Mouse (Mus musculus) liver, embryonic 16.5 days (tissue): Measurements from ENCODE around the gene Ctbp2. TPM values are rescaled to one million over a fixed set of nuclear protein-coding genes. Genes with fewer than 3 reads are reported as not detected.
A peak's percentile ranks its signal among the peaks of the same experiment; 100 is the strongest.

Experiments
- ATAC-seq: fragments of 200-750 bp; cut with Nextera tagmentation; 2 replicates; pipeline ENCODE4 v1.8.0; 2017; ENCODE audit warnings: low read depth, mild to moderate bottlenecking, moderate number of reproducible peaks, moderate library complexity
- H3K27ac ChIP-seq: fragments of 300-500 bp; sonication (generic); 2 replicates; pipeline ENCODE4 v1.5.1; 2014; ENCODE audit warnings: mild to moderate bottlenecking, low read length
- H3K27me3 ChIP-seq: fragments of 300-500 bp; sonication (generic); 2 replicates; pipeline ENCODE4 v1.6.1; 2014; ENCODE audit warnings: low read depth, low read length, mixed read lengths; ENCODE audit not compliant: control insufficient read depth, insufficient read depth
- H3K36me3 ChIP-seq: fragments of 300-500 bp; sonication (generic); 2 replicates; pipeline ENCODE4 v1.6.1; 2014; ENCODE audit warnings: mild to moderate bottlenecking; ENCODE audit not compliant: control insufficient read depth, insufficient read depth
- H3K4me1 ChIP-seq: fragments of 300-500 bp; sonication (generic); 2 replicates; pipeline ENCODE4 v1.6.1; 2014; ENCODE audit warnings: low read depth, low read length, mixed read lengths; ENCODE audit not compliant: control insufficient read depth
- H3K4me2 ChIP-seq: fragments of 300-500 bp; sonication (generic); 2 replicates; pipeline ENCODE4 v1.6.1; 2014; ENCODE audit warnings: low read depth, low read length, mixed read lengths
- H3K4me3 ChIP-seq: fragments of 300-500 bp; sonication (generic); 2 replicates; pipeline ENCODE4 v1.5.1; 2014; ENCODE audit warnings: low read depth, mild to moderate bottlenecking, low read length
- H3K9ac ChIP-seq: fragments of 300-500 bp; sonication (generic); 2 replicates; pipeline ENCODE4 v1.6.1; 2014; ENCODE audit warnings: low read depth, low read length
- H3K9me3 ChIP-seq: fragments of 300-500 bp; sonication (generic); replicated peaks from 2 replicates; pipeline ENCODE4 v1.6.1; 2016; ENCODE audit warnings: low read length; ENCODE audit not compliant: control insufficient read depth
- WGBS: fragments of 180-500 bp; shearing (Covaris S2); extraction: QIAGEN DNeasy Blood & Tissue Kit; methylation state at CpG from one replicate; pipeline ENCODE4 v1.1.7; 2014; ENCODE audit not compliant: insufficient replicate concordance; 5-methylcytosine and 5-hydroxymethylcytosine counted together
- polyA plus RNA-seq: library from polyadenylated mRNA; unstranded; fragments of >200 nt; fragmentation: Nextera tagmentation; extraction: Ambion mirVana; gene quantifications from 2 replicates; pipeline ENCODE4 v1.2.1, GENCODE M21; 2015

The Ctbp2 gene
- polyA plus RNA-seq, 1 experiment from 2014 or later, result 6.8 TPM

- H3K27ac ChIP-seq, result no peak overlapping the region
- no peaks in the 10 kb centered on the region for H3K27me3 ChIP-seq
- no peaks in the 10 kb centered on the region for H3K9me3 ChIP-seq
- no peaks in the 10 kb centered on the region for H3K4me1 ChIP-seq
- no peak overlapping the region for H3K9ac ChIP-seq
- no peak for ATAC-seq
- no peak overlapping the region for H3K4me2 ChIP-seq
- peaks cover 25% of the 10 kb centered on the region for H3K36me3 ChIP-seq
- H3K4me3 ChIP-seq, result no peak overlapping the region
- WGBS, result 57% methylated on average over 3 of the region's 3 CpGs
These were observed 141.5 kb downstream of the Ctbp2 start for GRCm38 (mm10) chr7:132982639-132983038.

- Histone ChIP-seq H3K4me1 (no peaks in the 10 kb centered on the region), H3K4me2 (no peak overlapping the region), H3K9ac (no peak overlapping the region), H3K4me3 (no peak overlapping the region), H3K9me3 (no peaks in the 10 kb centered on the region), H3K27ac (no peak overlapping the region), H3K36me3 (peaks cover 20% of the 10 kb centered on the region), H3K27me3 (no peaks in the 10 kb centered on the region)
- no peak for ATAC-seq
- 83% methylated on average over 2 of the region's 2 CpGs for WGBS
These were observed 146.2 kb downstream of the Ctbp2 start for GRCm38 (mm10) chr7:132977981-132978380.

GRCm38 (mm10) chr7:132976079-132976478 is 148.1 kb downstream of the Ctbp2 start:
- H3K4me1 ChIP-seq, result no peaks in the 10 kb centered on the region
- H3K27ac ChIP-seq, result no peak overlapping the region
- H3K4me3 ChIP-seq, result no peak overlapping the region
- WGBS, result 83% methylated on average over 2 of the region's 2 CpGs
- H3K9me3 ChIP-seq, result no peaks in the 10 kb centered on the region
- ATAC-seq, result no peak
- H3K36me3 ChIP-seq, result peaks cover 8% of the 10 kb centered on the region
- H3K27me3 ChIP-seq, result no peaks in the 10 kb centered on the region
- H3K4me2 ChIP-seq, result no peak overlapping the region
- no peak overlapping the region for H3K9ac ChIP-seq

DNA sequence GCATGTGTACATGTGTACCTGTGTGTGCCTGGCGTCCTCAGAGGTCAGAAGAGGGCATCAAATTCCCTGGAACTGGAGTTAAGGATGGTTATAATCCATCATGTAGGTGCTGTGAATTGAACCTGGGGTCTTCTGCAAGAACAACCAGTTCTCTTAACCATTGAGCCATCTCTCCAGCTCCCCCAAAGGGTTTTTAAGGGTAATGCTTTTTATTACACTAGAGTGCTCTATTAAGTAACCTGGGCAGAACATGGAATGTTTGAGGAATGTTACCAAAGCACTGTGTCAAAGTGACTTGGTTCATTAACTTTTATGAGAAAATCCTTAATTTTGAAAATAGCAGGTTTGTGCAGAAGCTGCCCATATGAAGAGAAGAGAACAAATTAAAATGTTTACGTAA is 152.1 kb downstream of the Ctbp2 start:
- no peaks in the 10 kb centered on the region for H3K4me1 ChIP-seq
- no peaks in the 10 kb centered on the region for H3K27me3 ChIP-seq
- WGBS, result 85% methylated on average over 2 of the region's 2 CpGs
- no peak overlapping the region for H3K27ac ChIP-seq
- H3K36me3 ChIP-seq, result peaks cover 9% of the 10 kb centered on the region
- H3K4me3 ChIP-seq, result no peak overlapping the region
- ATAC-seq, result no peak
- H3K9me3 ChIP-seq, result no peaks in the 10 kb centered on the region
- H3K9ac ChIP-seq, result no peak overlapping the region
- H3K4me2 ChIP-seq, result no peak overlapping the region

DNA sequence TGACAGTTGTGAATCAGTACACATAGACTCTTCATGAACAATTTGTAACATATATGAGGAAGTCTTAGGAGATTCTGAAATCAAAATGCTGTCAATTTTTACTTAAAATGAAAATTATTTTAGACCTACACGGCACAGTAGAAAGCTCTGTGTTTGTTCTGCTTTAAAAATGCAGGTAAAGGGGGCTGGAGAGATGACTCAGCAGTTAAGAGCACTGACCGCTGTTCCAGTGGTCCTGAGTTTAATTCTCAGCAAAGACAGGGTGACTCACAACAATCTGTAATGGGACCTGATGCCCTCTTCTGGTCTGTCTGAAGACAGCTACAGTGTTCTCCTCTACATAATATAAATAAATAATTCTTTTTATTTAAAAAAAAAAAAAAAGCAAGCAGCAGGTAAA is 158.4 kb downstream of the Ctbp2 start:
- H3K4me3 ChIP-seq, result no peak overlapping the region
- H3K4me1 ChIP-seq, result no peaks in the 10 kb centered on the region
- H3K9me3 ChIP-seq, result no peaks in the 10 kb centered on the region
- 74% methylated on average over 2 of the region's 2 CpGs for WGBS
- no peak overlapping the region for H3K27ac ChIP-seq
- ATAC-seq, result no peak
- peaks cover 6% of the 10 kb centered on the region for H3K36me3 ChIP-seq
- no peaks in the 10 kb centered on the region for H3K27me3 ChIP-seq
- H3K9ac ChIP-seq, result no peak overlapping the region
- no peak overlapping the region for H3K4me2 ChIP-seq

DNA sequence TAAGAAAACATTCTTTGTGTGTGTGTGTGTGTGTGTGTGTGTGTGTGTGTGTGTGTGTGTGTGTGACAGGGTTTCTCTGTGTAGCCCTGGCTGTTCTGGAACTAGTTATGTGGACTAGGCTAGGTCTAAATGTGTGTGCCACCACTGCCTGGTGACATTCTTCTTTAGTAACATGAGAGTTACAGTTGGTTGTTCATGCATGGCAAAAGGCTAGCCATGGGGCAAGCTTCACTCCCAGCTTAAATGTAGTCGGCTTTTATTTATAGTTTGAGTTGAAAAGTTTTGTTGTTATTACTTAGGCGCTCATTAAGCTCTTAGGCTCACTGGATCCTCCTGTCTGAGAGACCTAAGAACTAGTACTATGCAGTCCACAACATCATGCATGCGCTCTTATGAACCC is 159.8 kb downstream of the Ctbp2 start:
- H3K9me3 ChIP-seq, result no peaks in the 10 kb centered on the region
- H3K4me1 ChIP-seq, result no peaks in the 10 kb centered on the region
- H3K27me3 ChIP-seq, result no peaks in the 10 kb centered on the region
- H3K9ac ChIP-seq, result no peak overlapping the region
- H3K27ac ChIP-seq, result no peak overlapping the region
- H3K4me2 ChIP-seq, result no peak overlapping the region
- H3K4me3 ChIP-seq, result no peak overlapping the region
- ATAC-seq, result no peak
- WGBS, result 80% methylated on average over 3 of the region's 3 CpGs
- peaks cover 6% of the 10 kb centered on the region for H3K36me3 ChIP-seq

DNA sequence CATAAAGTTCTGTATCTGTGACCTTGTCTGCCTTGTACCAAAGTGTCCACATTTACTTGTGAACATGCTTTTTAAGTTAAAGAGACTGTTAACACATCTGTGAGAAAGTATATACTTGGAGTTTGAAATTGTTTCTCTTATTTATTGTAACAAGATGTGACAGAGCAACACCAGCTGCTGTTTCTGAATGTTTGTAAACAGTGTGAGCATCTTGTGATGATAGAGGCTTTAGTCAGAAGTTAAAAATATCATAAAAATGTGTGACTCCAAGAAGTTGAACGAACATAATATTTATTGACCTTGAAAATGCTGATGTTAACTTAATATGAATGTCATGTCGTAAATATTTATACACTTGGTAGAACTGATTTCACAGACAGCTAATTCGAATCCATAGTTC is 173.5 kb downstream of the Ctbp2 start:
- Histone ChIP-seq H3K27me3 (no peaks in the 10 kb centered on the region), H3K4me2 (no peak overlapping the region), H3K9me3 (no peaks in the 10 kb centered on the region), H3K9ac (no peak overlapping the region), H3K4me3 (no peak overlapping the region), H3K27ac (no peak overlapping the region), H3K4me1 (no peaks in the 10 kb centered on the region), H3K36me3 (no peaks in the 10 kb centered on the region)
- WGBS, result 77% methylated on average over 3 of the region's 3 CpGs
- no peak for ATAC-seq

DNA sequence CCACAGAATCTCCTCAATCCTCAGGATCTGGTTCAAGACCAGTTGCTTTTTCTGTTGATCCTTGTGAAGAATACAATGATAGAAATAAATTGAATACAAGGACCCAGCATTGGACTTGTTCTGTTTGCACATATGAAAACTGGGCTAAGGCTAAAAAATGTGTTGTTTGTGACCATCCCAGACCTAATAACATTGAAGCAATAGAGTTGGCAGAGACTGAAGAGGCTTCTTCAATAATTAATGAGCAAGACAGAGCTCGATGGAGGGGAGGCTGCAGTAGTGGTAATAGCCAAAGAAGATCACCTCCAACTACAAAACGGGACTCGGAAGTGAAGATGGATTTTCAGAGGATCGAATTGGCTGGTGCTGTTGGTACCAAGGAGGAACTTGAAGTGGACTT is 174.2 kb downstream of the Ctbp2 start:
- ATAC-seq, result no peak
- H3K4me2 ChIP-seq, result no peak overlapping the region
- no peak overlapping the region for H3K27ac ChIP-seq

DNA sequence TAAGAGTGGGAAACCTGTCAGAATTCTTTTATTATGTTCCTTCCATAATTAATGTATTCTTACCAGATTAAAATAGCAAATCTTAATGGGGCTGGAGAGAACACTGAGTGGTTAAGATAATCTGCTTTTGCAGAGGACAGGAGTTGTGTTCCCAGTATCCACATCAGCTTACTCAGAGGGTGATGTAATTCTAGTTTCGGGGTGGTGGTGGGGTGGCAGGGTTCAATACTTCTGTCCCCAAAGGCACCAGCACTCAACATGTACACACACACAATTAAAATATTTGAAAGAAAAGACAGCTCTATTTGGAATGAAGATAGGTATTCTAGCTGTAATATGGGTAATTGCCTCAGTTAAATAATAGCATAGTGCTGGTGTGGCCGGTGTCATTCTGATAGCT is 183.6 kb downstream of the Ctbp2 start:
- no peaks in the 10 kb centered on the region for H3K9me3 ChIP-seq
- peak; percentile 71 for ATAC-seq
- H3K4me2 ChIP-seq, result no peak overlapping the region
- H3K9ac ChIP-seq, result no peak overlapping the region
- no peaks in the 10 kb centered on the region for H3K27me3 ChIP-seq
- H3K4me1 ChIP-seq, result peaks cover 3% of the 10 kb centered on the region; the same call in 1 of the 2 replicates
- H3K36me3 ChIP-seq, result no peaks in the 10 kb centered on the region
- H3K4me3 ChIP-seq, result no peak overlapping the region
- no peak overlapping the region; the same call in 1 of the 2 replicates for H3K27ac ChIP-seq
- 59% methylated on average over 2 of the region's 2 CpGs for WGBS

More for the DNA sequence above, 174.2 kb downstream of the Ctbp2 start:
- Histone ChIP-seq H3K4me1 (no peaks in the 10 kb centered on the region), H3K4me3 (no peak overlapping the region), H3K9me3 (no peaks in the 10 kb centered on the region), H3K36me3 (no peaks in the 10 kb centered on the region), H3K27me3 (no peaks in the 10 kb centered on the region), H3K9ac (no peak overlapping the region)
- WGBS, result 76% methylated on average over 4 of the region's 4 CpGs
